Mouse (Mus musculus) ES-E14 (cell line): ENCODE data around the gene Mgat4a. TPM values are rescaled to one million over a fixed set of nuclear protein-coding genes. Genes with fewer than 3 reads are reported as not detected.

Experiments used
- DNase-seq: peaks from one replicate; pipeline ENCODE4 v3.0.0-alpha.2; 2013; ENCODE audit warnings: low read depth, low spot score
- H3K27ac ChIP-seq: 2 replicates; pipeline ENCODE4 v1.5.1; 2012; ENCODE audit warnings: low read depth, mild to moderate bottlenecking, low read length, moderate library complexity, mixed read lengths; ENCODE audit not compliant: poor library complexity, insufficient read depth, severe bottlenecking
- H3K36me3 ChIP-seq: 2 replicates; pipeline ENCODE4 v1.6.1; 2012; ENCODE audit warnings: mild to moderate bottlenecking, low read length, moderate library complexity, mixed read lengths; ENCODE audit not compliant: control insufficient read depth, poor library complexity, insufficient read depth, severe bottlenecking
- H3K4me1 ChIP-seq, 2 experiments: fragments of 150-350 bp in 1 of 2; sonication (generic) in 1 of 2; 2 replicates each; pipeline ENCODE4 v1.6.1; 2012; ENCODE audit warnings: low read length in 2 of 2, mild to moderate bottlenecking in 1 of 2, mixed read lengths in 1 of 2; ENCODE audit not compliant: control insufficient read depth in 2 of 2, insufficient read depth in 2 of 2, poor library complexity in 1 of 2
- H3K4me3 ChIP-seq, 2 experiments: fragments of 150-350 bp in 1 of 2; sonication (generic) in 1 of 2; 2 replicates each; pipeline ENCODE4 v1.5.1; 2012; ENCODE audit warnings: low read length in 2 of 2, low read depth in 1 of 2, mild to moderate bottlenecking in 1 of 2, mixed read lengths in 1 of 2; ENCODE audit not compliant: insufficient read depth in 1 of 2, poor library complexity in 1 of 2, severe bottlenecking in 1 of 2
- H3K9ac ChIP-seq: 2 replicates; pipeline ENCODE4 v1.6.1; 2012; ENCODE audit warnings: low read depth, mild to moderate bottlenecking, low read length, mixed read lengths; ENCODE audit not compliant: poor library complexity, insufficient read depth, severe bottlenecking
- H3K9me3 ChIP-seq: fragments of 150-350 bp; sonication (generic); 2 replicates; pipeline ENCODE4 v1.6.1; 2012; ENCODE audit warnings: low read depth, mild to moderate bottlenecking, low read length; ENCODE audit not compliant: control insufficient read depth, insufficient read depth
- CHD2 ChIP-seq: IDR thresholded peaks from 2 replicates; pipeline ENCODE4 v1.6.1; 2014; ENCODE audit warnings: mild to moderate bottlenecking, low read depth, low read length, inconsistent platforms
- HCFC1 ChIP-seq: IDR thresholded peaks from 2 replicates; pipeline ENCODE4 v1.6.1; 2012; ENCODE audit warnings: low read length, inconsistent platforms, borderline replicate concordance; ENCODE audit not compliant: insufficient read depth
- MAFK ChIP-seq: IDR thresholded peaks from 2 replicates; pipeline ENCODE4 v1.6.1; 2014; ENCODE audit warnings: mild to moderate bottlenecking, low read depth, low read length, inconsistent platforms; ENCODE audit not compliant: insufficient read depth
- ZC3H11A ChIP-seq: IDR thresholded peaks from 2 replicates; pipeline ENCODE4 v1.6.1; 2012; ENCODE audit warnings: low read depth, mild to moderate bottlenecking, inconsistent platforms, low read length, borderline replicate concordance
- ZNF384 ChIP-seq: IDR thresholded peaks from 2 replicates; pipeline ENCODE4 v1.6.1; 2012; ENCODE audit warnings: low read depth, low read length, inconsistent platforms
- in situ Hi-C, 2 experiments: fragments of 600-800 bp; cut with MboI; formaldehyde crosslinking; loops; one replicate each; pipeline ENCODE4 v1.15.1; 2025; ENCODE audit warnings: low sequenced_read_pairs in 2 of 2, inconsistent platforms in 1 of 2; ENCODE audit not compliant: unreplicated experiment in 2 of 2
- total RNA-seq: library from RNA; depleted of rRNA; stranded (reverse); fragments of 300-350 nt; gene quantifications from 2 replicates; pipeline ENCODE4 v1.2.3, GENCODE M21; 2012

The Mgat4a gene
- total RNA-seq, 1 experiment, result 9.8 TPM

DNA sequence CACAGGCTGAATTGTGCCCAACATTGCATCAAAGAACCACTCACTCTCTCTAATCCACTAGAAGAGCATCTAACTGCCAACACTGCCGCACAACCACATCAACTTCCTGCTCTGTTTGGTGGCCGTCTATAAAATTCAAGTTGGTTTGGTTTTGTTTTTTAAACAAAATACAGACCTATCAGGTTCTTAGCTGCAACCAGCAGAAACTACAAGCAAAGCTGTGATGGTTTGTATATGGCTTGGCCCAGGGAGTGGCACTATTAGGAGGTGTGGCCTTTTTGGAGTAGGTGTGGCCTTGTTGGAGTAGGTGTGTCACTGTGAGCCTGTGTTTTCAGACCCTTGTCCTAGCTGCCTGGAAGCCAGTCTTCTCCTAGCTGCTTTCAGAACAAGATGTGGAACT lies 59.5 kb downstream of the Mgat4a start:
- H3K4me1 ChIP-seq, result no peaks in the 10 kb centered on the region
- H3K9ac ChIP-seq, result no peak overlapping the region
- H3K27ac ChIP-seq, result no peak overlapping the region
- DNase-seq, result no peak
- H3K4me3 ChIP-seq, result no peak overlapping the region
- in situ Hi-C loops, result no loop called here
- H3K36me3 ChIP-seq, result no peaks in the 10 kb centered on the region
- TF ChIP-seq MAFK, result no peak
- no peak for TF ChIP-seq ZNF384
- no peak for TF ChIP-seq HCFC1
- no peak for TF ChIP-seq CHD2
- TF ChIP-seq ZC3H11A, result no peak
- no peaks in the 10 kb centered on the region for H3K9me3 ChIP-seq

DNA sequence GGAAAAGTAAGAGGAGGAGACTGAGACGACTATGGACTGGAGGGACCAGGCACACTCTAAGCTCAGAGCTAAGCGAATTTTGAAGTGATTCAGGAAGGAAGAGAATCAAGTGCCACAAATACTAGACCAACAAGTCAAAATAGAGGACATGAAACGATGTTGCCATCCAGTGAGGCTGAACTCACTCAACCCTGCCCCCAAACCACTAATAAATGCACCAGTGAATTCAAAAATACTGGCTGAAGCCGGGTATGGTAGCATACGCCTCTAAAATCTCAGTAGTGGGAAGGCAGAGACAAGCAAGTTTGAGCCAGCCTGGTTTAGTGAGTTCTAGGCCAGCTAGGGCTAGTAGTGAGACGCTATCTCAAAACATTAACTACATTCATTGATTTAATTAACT lies 60.1 kb downstream of the Mgat4a start:
- TF ChIP-seq ZC3H11A (no peak), MAFK (no peak), CHD2 (no peak)
- in situ Hi-C loops, result no loop called here

DNA sequence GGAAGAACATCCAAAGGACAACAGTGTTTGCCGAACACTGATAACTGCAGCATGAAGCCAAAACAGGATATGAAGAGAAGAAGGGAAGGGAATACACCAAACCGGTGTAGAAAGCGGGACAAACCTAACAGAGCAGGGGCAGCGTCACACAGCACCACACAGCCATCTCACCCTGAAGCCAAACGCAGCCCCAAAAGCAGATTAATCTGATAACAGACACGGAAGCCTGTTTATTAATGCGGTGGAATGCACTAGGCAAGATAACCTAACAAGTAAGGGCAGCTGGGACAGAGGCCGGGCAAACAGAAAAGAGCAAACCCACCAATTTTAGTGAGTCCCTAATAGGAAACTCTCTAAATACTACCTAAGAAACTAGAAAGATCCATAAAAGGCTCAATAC lies 61.1 kb downstream of the Mgat4a start:
- H3K27ac ChIP-seq, result no peak overlapping the region
- no peaks in the 10 kb centered on the region for H3K9me3 ChIP-seq
- no peak overlapping the region for H3K9ac ChIP-seq
- peaks cover 0 to 2% of the 10 kb centered on the region in 2 experiments; a peak in 1 of 4 replicates for H3K4me1 ChIP-seq
- H3K4me3 ChIP-seq, result no peak overlapping the region
- TF ChIP-seq CHD2 (no peak), MAFK (no peak), ZC3H11A (no peak), HCFC1 (no peak), ZNF384 (no peak)
- no peak for DNase-seq
- in situ Hi-C loops, result loop anchor here in 1 of 2 experiments (10.0 kb wide), 1 partner anchor 155 kb away; no protein-coding TSS in a partner anchor
- no peaks in the 10 kb centered on the region for H3K36me3 ChIP-seq

More for the DNA sequence above, 60.1 kb downstream of the Mgat4a start:
- H3K36me3 ChIP-seq, result no peaks in the 10 kb centered on the region
- H3K27ac ChIP-seq, result no peak overlapping the region
- H3K9me3 ChIP-seq, result no peaks in the 10 kb centered on the region
- no peak overlapping the region for H3K4me3 ChIP-seq
- no peak for DNase-seq
- H3K9ac ChIP-seq, result no peak overlapping the region
- H3K4me1 ChIP-seq, result peaks cover 0 to 2% of the 10 kb centered on the region in 2 experiments; a peak in 1 of 4 replicates

- Histone ChIP-seq H3K4me1 (peaks cover 0 to 2% of the 10 kb centered on the region in 2 experiments; a peak in 1 of 4 replicates), H3K4me3 (no peak overlapping the region), H3K9ac (no peak overlapping the region), H3K36me3 (no peaks in the 10 kb centered on the region), H3K27ac (no peak overlapping the region), H3K9me3 (no peaks in the 10 kb centered on the region)
- TF ChIP-seq CHD2 (no peak), ZNF384 (no peak), HCFC1 (no peak), ZC3H11A (no peak), MAFK (no peak)
- DNase-seq, result no peak
- in situ Hi-C loops, result loop anchor here in 1 of 2 experiments (10.0 kb wide), 1 partner anchor 156 kb away; no protein-coding TSS in a partner anchor
These were observed 61.7 kb downstream of the Mgat4a start for GRCm38 (mm10) chr1:37479074-37479473.

GRCm38 (mm10) chr1:37478416-37478815 lies 62.4 kb downstream of the Mgat4a start:
- in situ Hi-C loops, result loop anchor here in 1 of 2 experiments (10.0 kb wide), 1 partner anchor 156 kb away; no protein-coding TSS in a partner anchor
- Histone ChIP-seq H3K4me1 (peaks cover 0 to 2% of the 10 kb centered on the region in 2 experiments; a peak in 1 of 4 replicates), H3K27ac (no peak overlapping the region), H3K36me3 (no peaks in the 10 kb centered on the region), H3K9ac (no peak overlapping the region), H3K4me3 (no peak overlapping the region), H3K9me3 (no peaks in the 10 kb centered on the region)
- DNase-seq, result no peak
- TF ChIP-seq MAFK, result no peak
- no peak for TF ChIP-seq ZC3H11A
- no peak for TF ChIP-seq CHD2
- TF ChIP-seq ZNF384, result no peak
- no peak for TF ChIP-seq HCFC1
